Mouse (Mus musculus) frontal cortex, postnatal 36 days (tissue): ENCODE results near the gene Sipa1l3.

Experiments used
- DNase-seq, 2 experiments: peaks; one replicate each; pipeline ENCODE4 v3.0.0; 2022; ENCODE audit warnings: low spot score in 2 of 2

The Sipa1l3 gene

DNA sequence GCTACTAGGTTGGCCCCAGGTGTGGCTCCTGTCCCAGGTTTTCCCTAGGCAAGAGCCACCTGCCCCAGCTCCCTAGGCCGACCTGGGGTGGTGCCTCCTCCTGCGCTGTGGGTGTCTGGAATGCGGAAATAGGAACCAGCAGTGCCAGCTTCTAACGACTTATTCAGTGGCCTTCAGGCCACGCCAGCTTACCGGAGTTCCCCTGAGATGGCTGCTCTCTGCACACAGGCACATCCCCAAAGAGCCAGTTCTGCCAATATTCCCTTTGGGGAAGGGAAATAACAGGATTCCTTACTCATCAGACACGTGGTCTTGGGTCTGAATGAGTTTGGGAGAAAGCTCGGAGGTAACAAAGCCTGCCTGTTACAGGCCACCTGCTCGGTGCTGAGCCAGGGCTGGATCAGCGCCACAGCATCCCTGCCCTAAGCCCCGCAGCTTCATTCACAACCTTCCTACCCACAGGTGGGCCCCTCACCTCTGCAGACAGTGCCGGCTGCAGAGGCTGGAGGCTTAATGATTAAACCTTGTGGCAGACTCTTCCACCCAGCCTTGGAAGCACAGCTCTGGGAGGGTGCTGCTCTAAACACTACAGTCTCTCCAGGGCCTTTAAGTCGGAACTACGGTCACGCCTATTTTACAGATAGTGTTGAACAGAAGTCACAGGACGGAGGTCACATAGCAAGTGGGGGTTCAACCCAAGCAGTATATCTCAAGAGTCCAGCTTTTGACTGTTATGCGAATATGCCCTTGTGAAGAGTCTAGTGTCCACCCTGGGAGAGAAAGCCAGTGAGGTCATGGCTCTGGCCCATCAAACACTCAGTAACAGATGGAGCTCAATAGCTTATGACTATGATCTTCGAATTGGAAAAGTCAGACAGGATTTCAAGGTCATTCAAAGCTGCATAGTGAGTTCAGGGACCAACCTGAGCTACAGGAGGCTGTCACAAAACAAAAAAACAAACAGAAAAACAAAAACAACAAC is 12.8 kb downstream of the Sipa1l3 start:
- DNase-seq, result no peak

GRCm38 (mm10) chr7:29504683-29505290 is 13.7 kb downstream of the Sipa1l3 start:
- no peak for DNase-seq

- DNase-seq, result no peak
Measured at GRCm38 (mm10) chr7:29503616-29504015, 14.8 kb downstream of the Sipa1l3 start.

DNA sequence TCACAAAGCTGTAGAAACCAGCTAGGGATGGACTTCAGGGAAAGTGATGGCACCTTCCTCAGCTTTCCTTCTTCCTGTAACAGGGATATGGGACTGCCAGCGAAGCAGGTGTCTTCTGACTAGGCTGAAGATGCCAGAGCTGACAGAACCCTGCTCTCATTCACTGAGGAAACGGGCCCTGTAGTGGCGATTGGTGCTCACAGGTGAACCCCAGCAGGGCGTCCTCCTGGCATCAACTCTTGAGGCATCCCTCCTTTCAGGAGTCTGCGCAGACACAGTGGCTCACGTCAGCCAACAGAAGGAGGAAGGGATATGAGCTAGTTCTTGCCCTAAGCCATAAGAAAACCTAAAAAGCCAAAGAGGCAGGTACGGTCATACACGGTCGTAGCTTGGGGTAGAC is 17.2 kb downstream of the Sipa1l3 start:
- no peak for DNase-seq

DNA sequence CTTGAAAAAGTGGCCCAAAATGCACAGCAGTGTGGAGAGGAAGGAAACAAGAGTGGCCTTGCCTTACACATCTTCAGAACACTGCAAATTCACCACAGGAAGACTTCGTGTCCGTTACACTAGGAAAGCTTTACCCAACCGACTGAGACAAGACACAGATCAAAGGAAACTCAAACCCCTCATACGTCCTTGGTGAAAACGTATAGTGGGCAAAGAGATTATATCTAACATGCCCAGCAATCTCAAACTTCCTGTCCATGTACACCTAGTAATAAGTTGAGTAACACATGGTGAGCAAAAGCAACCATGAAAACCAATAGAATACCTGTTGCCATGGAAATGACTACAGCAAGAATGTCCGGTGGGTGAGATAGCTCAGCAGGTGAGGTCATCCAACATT is 19.4 kb downstream of the Sipa1l3 start:
- DNase-seq, result no peak

DNA sequence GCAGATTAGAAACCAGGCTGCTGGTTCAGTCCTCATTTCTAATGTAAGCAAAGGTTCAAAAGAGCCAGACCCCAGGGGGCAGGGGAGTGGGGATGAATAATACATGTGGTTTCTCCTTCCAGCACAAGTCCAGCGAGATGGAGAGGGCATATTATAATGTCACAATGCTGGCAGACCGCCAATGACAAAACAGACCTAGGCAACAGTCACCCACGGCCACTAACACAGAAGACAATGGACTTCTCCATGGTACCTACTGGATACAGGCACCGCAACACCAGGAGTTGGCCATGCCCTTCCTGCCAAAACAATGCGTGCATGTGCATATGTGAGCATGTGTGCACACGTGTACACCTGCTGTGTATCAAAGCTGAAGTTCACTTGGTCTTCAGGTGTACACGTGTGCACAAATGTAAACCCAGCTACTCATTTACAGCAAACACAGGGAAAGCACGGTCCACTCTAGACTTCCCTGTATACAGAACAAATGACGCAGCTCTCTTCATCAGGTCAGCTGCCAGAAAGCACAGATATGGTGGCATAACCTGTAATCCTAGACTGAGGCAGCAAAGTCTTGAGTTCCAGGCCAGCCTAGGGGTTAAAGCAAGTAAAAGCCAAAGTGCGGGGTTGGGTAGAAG is 21.4 kb downstream of the Sipa1l3 start:
- no peak for DNase-seq

GRCm38 (mm10) chr7:29496332-29496731 is 22.1 kb downstream of the Sipa1l3 start:
- no peak for DNase-seq

DNA sequence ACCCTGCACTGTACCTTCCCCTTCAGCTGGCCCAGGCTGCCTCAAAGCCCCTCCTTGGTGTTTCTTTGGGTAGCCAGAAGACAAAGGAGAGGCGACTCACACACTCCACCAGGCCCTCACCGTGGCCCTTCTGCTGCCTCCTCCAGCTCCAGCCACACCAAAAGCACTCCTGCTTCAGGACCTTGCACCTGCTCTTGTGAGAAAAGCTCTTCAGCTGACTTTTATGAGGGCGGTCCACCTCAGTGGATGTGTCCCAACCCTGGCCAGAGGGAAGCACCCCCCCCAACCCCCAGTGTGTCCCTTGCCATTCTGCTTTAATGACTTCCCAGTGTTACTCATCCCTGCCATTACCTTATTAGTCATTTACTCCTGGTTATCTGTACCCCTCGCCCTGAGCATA is 22.6 kb downstream of the Sipa1l3 start:
- DNase-seq, result no peak

- no peak for DNase-seq
Measured at GRCm38 (mm10) chr7:29494854-29495253, 23.6 kb downstream of the Sipa1l3 start.

GRCm38 (mm10) chr7:29494015-29494414 is 24.4 kb downstream of the Sipa1l3 start:
- DNase-seq, result no peak

DNA sequence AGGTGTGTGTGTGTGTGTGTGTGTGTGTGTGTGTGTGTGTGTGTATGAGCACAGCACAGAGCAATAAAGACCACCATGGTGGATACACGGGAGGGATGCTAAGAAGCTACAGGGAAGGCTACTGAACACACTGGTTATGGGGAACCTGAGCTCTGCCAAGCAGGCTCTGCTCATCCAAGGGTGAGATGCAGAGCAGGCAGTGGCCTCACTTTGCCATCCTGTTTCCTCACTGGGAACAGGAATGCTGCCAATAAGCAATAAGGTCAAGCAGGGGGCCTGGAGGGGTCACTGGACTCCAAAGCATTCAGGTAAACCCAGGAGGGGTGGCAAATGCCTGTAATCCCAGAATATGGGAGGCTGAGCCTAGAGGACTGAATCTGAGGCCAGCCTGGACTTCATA is 25.4 kb downstream of the Sipa1l3 start:
- no peak for DNase-seq

GRCm38 (mm10) chr7:29491861-29492260 is 26.6 kb downstream of the Sipa1l3 start:
- no peak for DNase-seq

DNA sequence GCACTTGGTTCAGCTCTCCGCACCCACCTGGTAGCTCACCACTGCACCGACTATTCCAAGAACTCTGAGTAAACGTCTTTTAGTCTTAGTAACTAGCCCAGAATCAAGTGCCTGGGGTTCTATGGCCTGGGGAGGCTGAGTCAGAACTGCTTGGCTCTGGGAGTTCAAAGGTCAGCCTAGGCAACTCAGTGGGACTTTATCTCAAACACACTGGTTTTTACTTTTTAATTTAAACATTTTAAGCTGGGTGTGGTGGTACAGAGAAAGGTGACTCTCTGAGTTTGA is 27.0 kb downstream of the Sipa1l3 start:
- no peak for DNase-seq

- no peak for DNase-seq
Measured at GRCm38 (mm10) chr7:29490704-29491470, 27.6 kb downstream of the Sipa1l3 start.

DNA sequence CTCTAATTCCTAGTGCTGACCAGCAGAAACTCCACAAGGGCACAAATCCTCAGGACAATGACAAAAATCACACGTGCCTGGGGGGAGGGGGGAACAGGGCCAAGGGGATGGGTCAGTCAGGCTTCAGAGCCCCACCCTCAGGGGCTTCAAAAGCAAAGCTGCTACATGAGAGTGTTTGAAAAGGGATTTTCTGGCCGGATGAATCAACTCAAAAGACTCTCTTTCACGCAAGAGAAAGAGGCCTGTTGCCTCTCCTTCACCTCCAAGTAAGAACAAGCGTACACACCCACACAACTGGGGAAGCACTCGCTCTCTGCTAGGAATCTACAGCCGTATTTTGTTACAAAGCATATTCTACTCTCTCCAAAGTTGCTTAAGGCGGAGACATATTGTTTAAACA is 28.6 kb downstream of the Sipa1l3 start:
- no peak for DNase-seq

GRCm38 (mm10) chr7:29489364-29489763 is 29.1 kb downstream of the Sipa1l3 start:
- DNase-seq, result no peak

DNA sequence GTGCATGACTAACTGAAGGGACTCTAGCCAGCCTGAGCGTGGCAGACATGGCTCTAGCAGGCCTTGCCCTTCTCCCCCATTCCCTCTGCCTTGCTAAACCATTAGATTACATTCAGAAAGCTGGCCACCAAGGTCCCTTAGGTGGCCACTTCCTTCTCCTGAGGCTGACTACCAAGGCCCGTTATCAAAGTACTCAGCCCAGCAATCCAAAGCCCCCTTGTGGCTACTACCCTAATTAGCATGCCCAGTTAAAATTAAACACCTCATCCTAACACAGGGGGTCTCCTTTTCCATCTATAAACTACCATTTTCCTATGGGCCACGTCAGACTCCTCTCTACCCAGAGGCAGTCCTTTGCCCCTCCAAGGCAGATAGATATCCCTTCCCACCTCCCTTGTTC is 31.7 kb downstream of the Sipa1l3 start:
- no peak for DNase-seq

GRCm38 (mm10) chr7:29485721-29486120 is 32.7 kb downstream of the Sipa1l3 start:
- no peak for DNase-seq

GRCm38 (mm10) chr7:29483556-29483955 is 34.9 kb downstream of the Sipa1l3 start:
- no peak for DNase-seq

- no peak for DNase-seq
Measured at GRCm38 (mm10) chr7:29481345-29482155, 36.9 kb downstream of the Sipa1l3 start.
